Mouse (Mus musculus): Measurements from ENCODE around the gene Gatb. TPM values are rescaled to one million over a fixed set of nuclear protein-coding genes. Genes with fewer than 3 reads are reported as not detected.

Gene Gatb
- total RNA-seq, 1 experiment from 2014 or later, result 48.3 TPM

Other genes starting within 250 kb of the Gatb start
- gene Fam160a1, start 243.2 kb downstream of the Gatb start, total RNA-seq (2021), result 5.8 and 9.2 TPM in 2 replicates